In genomic region chrX:74248651-74249050, GRCm38 (mm10) we compare ENCODE assay signal across 7 mouse cellular contexts. TPM values are rescaled to one million over a fixed set of nuclear protein-coding genes. Genes with fewer than 3 reads are reported as not detected.
DNase-seq lines count a peak whose midpoint lies in the region; ATAC-seq and TF ChIP-seq lines count a peak whose summit lies in the region.

No protein-coding gene starts in this region.

- peak overlapping the region; percentile 67 for H3K9ac ChIP-seq in heart, embryonic 12.5 days

- no peak for TF ChIP-seq POLR2A in spleen, adult 2 months (IDR thresholded peaks at IDR 0.05; ENCODE audit: low read depth, low read length)

- no peak for ATAC-seq in heart, embryonic 12.5 days (ENCODE audit: insufficient number of reproducible peaks, low FRiP score)

- peak; percentile 38 for TF ChIP-seq CTCF in E14TG2a.4 (conservative IDR thresholded peaks at IDR 0.05; ENCODE audit: low read length)
- peak; percentile 43; the same call in 1 of the 2 replicates for TF ChIP-seq CTCF in spleen, adult 2 months (IDR thresholded peaks at IDR 0.05; ENCODE audit: extremely low read depth, insufficient read depth, insufficient read length, insufficient replicate concordance)

- H3K36me3 ChIP-seq in E14TG2a.4 (ENCODE audit: insufficient read depth, low read length), result peaks cover 5% of the 10 kb centered on the region
- H3K36me3 ChIP-seq in heart, embryonic 12.5 days, result no peaks in the 10 kb centered on the region
- no peaks in the 10 kb centered on the region for H3K36me3 ChIP-seq in spleen, adult 2 months (ENCODE audit: control insufficient read depth, insufficient read depth, low read length)

- peak overlapping the region; percentile 73 for H3K27ac ChIP-seq in heart, embryonic 12.5 days (ENCODE audit: poor library complexity, severe bottlenecking)
- peak overlapping the region; percentile 91 for H3K27ac ChIP-seq in spleen, adult 2 months (ENCODE audit: insufficient read depth, low read length)

- H3K9me3 ChIP-seq in E14TG2a.4 (ENCODE audit: low read length), result no peaks in the 10 kb centered on the region
- no peaks in the 10 kb centered on the region for H3K9me3 ChIP-seq in heart, embryonic 12.5 days (replicated peaks)

- peak; percentile 84 for DNase-seq in 3T3-L1 (ENCODE audit: low read depth, low spot score)
- DNase-seq in cerebellum, postnatal 14 days, result peak; percentile 67 to 85
- peak; percentile 65 to 83 for DNase-seq in kidney, postnatal 25 days
- peak; percentile 76 for DNase-seq in lung, postnatal 14 days
- DNase-seq in spleen, adult 2 months (ENCODE audit: low read depth in 1 of 2, low spot score in 2 of 2), result peak in 1 of 2 experiments; percentile 47

- peak overlapping the region; percentile 71 for H3K4me2 ChIP-seq in heart, embryonic 12.5 days

- no peaks in the 10 kb centered on the region for H3K27me3 ChIP-seq in E14TG2a.4 (ENCODE audit: insufficient read depth, low read length)
- H3K27me3 ChIP-seq in heart, embryonic 12.5 days (replicated peaks), result no peaks in the 10 kb centered on the region
- H3K27me3 ChIP-seq in spleen, adult 2 months (ENCODE audit: control insufficient read depth, insufficient read depth, low read length), result no peaks in the 10 kb centered on the region

- WGBS in heart, embryonic 12.5 days, result 5% methylated on average over 3 of the region's 3 CpGs
- 18% methylated on average over 3 of the region's 3 CpGs for WGBS in spleen, adult 2 months

- H3K4me1 ChIP-seq in E14TG2a.4 (replicated peaks; ENCODE audit: low read depth, low read length), result peaks cover 23% of the 10 kb centered on the region
- peaks cover 7% of the 10 kb centered on the region for H3K4me1 ChIP-seq in heart, embryonic 12.5 days (replicated peaks)
- peaks cover 6% of the 10 kb centered on the region for H3K4me1 ChIP-seq in spleen, adult 2 months (ENCODE audit: control insufficient read depth, insufficient read depth, insufficient read length)

- peak overlapping the region; percentile 75; the same call in 1 of the 2 replicates for H3K4me3 ChIP-seq in E14TG2a.4 (replicated peaks; ENCODE audit: low read length)
- peak overlapping the region; percentile 53 for H3K4me3 ChIP-seq in heart, embryonic 12.5 days
- H3K4me3 ChIP-seq in spleen, adult 2 months (ENCODE audit: extremely low read depth, insufficient read depth, insufficient read length), result peak overlapping the region; percentile 63

RNA-seq across cellular contexts. Expression of gene Flna, which starts 1.0 kb away (rescaled TPM):
- 226 and 227 TPM in 2 replicates for polyA plus RNA-seq in heart, embryonic 12.5 days (2016; fragmentation: Nextera tagmentation; extraction: Ambion mirVana)
- 499 and 568 TPM in 2 replicates for polyA plus RNA-seq in spleen, adult 2 months (2012; rRNA removed)

RNA-seq across cellular contexts. Expression of gene Emd, which starts 5.8 kb away (rescaled TPM):
- 16.8 and 17.3 TPM in 2 replicates for polyA plus RNA-seq in heart, embryonic 12.5 days (2016; fragmentation: Nextera tagmentation; extraction: Ambion mirVana)
- 41.6 and 54.5 TPM in 2 replicates for polyA plus RNA-seq in spleen, adult 2 months (2012; rRNA removed)

RNA-seq across cellular contexts. Expression of gene Rpl10, which starts 22.0 kb away (rescaled TPM):
- polyA plus RNA-seq in heart, embryonic 12.5 days (2016; fragmentation: Nextera tagmentation; extraction: Ambion mirVana), result 437 and 446 TPM in 2 replicates
- 1,039 and 1,194 TPM in 2 replicates for polyA plus RNA-seq in spleen, adult 2 months (2012; rRNA removed)

RNA-seq across cellular contexts. Expression of gene Taz, which starts 33.1 kb away (rescaled TPM):
- polyA plus RNA-seq in heart, embryonic 12.5 days (2016; fragmentation: Nextera tagmentation; extraction: Ambion mirVana), result 70.5 and 71.3 TPM in 2 replicates
- polyA plus RNA-seq in spleen, adult 2 months (2012; rRNA removed), result 87.5 and 113 TPM in 2 replicates

RNA-seq across cellular contexts. Expression of gene Dnase1l1, which starts 33.5 kb away (rescaled TPM):
- polyA plus RNA-seq in heart, embryonic 12.5 days (2016; fragmentation: Nextera tagmentation; extraction: Ambion mirVana), result 10.2 and 10.8 TPM in 2 replicates
- polyA plus RNA-seq in spleen, adult 2 months (2012; rRNA removed), result 12.0 and 14.0 TPM in 2 replicates
